Mouse (Mus musculus): Measurements from ENCODE around the gene Ap4b1.

- no peak for TF ChIP-seq POLR2A (IDR thresholded peaks at IDR 0.05; ENCODE audit: control insufficient read depth, extremely low read depth, insufficient read depth, low read length, poor library complexity)
- no peak for TF ChIP-seq CTCF (IDR thresholded peaks at IDR 0.05; ENCODE audit: borderline replicate concordance, control insufficient read depth, extremely low read depth, insufficient read depth, low read length, poor library complexity)
These were observed 6.5 kb upstream of the Ap4b1 start for GRCm38 (mm10) chr3:103802861-103803260.

Measured in thymus, adult 2 months (tissue).